Mouse (Mus musculus) gastrocnemius, adult 8-10 months (tissue): Measurements from ENCODE around the gene Scgb2b18. TPM values are rescaled to one million over a fixed set of nuclear protein-coding genes. Genes with fewer than 3 reads are reported as not detected.
"Not testable (repeated sequence)": the region's sequence is repeated elsewhere in the genome, so short reads cannot be mapped to it uniquely, and the experiment has no call there.

Source experiments
- DNase-seq, 2 experiments: peaks; one replicate each; pipeline ENCODE4 v3.0.0; 2022; ENCODE audit warnings: low spot score in 2 of 2
- total RNA-seq, 4 experiments: library from RNA; stranded (reverse); gene quantifications; 2 replicates each; pipeline ENCODE4 v1.2.4; 2022

Gene Scgb2b18
- total RNA-seq: not detected

DNA sequence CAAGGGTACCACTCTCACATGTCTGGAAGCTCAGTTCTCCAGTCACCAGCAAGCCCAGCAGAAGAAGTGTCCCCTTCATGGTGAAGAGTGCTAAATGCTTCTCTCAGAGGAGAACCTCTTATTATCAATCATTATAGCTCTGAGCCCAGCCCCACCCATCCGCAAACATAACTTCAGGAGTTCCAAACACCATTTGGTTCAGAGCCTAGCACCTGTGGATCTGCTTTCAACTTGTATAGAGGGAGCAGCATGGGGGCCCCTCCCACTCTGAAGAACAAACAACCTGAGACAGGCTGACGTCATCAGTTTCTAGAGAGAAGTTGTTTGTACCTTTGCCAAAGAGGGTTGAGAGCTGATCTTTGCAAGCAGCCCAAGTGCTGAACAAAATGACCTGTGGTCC, at the start of gene Scgb2b18:
Scgb2b18 (minus strand) TSS at position 101 of the 400 bp plus-strand sequence.
- DNase-seq: not testable (repeated sequence)

DNA sequence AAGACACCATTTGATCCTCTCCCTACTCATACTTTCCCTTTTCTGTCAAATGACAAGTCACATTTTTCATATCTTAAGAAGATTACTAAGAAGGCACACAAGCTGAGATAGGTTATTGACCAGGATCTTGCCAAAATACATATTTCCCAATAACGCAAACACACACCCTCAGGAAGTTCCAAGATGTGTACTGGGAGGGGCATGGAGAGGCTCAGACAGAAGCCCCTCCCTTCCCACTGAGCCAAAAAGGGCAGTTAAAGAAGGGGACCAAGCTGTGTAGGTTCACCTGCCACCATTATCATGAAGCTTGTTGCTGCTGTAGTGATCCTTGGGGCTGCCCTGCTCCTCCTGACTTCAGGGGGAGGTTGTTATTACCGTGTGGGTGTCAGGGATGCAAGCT, 11.6 kb upstream of the Scgb2b18 start, which contains the start of gene Scgb1b18:
Scgb1b18 (plus strand) TSS at position 301 of the 400 bp plus-strand sequence.
- DNase-seq: not testable (repeated sequence)

Other genes with a start within 250 kb of the Scgb2b18 start
- not detected for gene Scgb2b17, start 117.3 kb downstream of the Scgb2b18 start, total RNA-seq
- not detected for gene Scgb1b17, start 110.4 kb downstream of the Scgb2b18 start, total RNA-seq
- gene Scgb1b18, start 11.7 kb upstream of the Scgb2b18 start, total RNA-seq: not detected
- not detected for gene Scgb2b19, start 106.5 kb upstream of the Scgb2b18 start, total RNA-seq
- gene Scgb1b19, start 113.4 kb upstream of the Scgb2b18 start, total RNA-seq: not detected
- not detected for gene Scgb2b20, start 192.5 kb upstream of the Scgb2b18 start, total RNA-seq
- gene Scgb1b20, start 199.4 kb upstream of the Scgb2b18 start, total RNA-seq: not detected